Mouse (Mus musculus) heart, postnatal 0 days (tissue): ENCODE data around the gene Oprd1.

Experiments
- CTCF ChIP-seq: IDR thresholded peaks from 2 replicates; pipeline ENCODE4 v1.5.1; 2016; ENCODE audit warnings: antibody characterized with exemption, control low read depth, low read depth
- EP300 ChIP-seq: IDR thresholded peaks from 2 replicates; pipeline ENCODE4 v1.6.1; 2016; ENCODE audit warnings: antibody characterized with exemption, low read depth

DNA sequence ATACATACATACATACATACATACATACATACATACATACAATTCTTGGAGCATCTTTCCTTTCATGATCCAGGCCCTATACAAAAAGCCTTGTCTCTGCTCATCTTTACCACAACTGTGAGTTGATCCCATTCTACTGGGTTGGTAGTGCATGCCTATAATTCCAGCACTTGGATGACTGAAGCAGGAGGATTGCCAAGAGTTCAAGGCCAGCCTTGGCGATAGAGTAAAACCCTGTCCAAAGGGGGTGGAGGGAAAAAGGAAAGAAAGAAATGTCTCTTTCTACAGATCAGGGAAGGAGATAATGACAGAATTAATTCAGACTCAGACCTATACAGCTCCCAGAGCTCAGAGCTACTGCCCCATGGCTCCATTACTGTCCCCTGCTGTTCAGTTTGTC, 21.1 kb downstream of the Oprd1 start:
- TF ChIP-seq CTCF (no peak), EP300 (no peak)
